Mouse (Mus musculus) kidney, adult 10 weeks (tissue): ENCODE data around the gene Axdnd1. TPM values are rescaled to one million over a fixed set of nuclear protein-coding genes. Genes with fewer than 3 reads are reported as not detected.

ENCODE experiments used
- polyA plus RNA-seq: library from polyadenylated mRNA; stranded (reverse); fragments of 350-450 nt; fragmentation: Illumina TruSeq; extraction: RNeasy Lipid Tissue Mini Kit (QIAGEN cat#74804); gene quantifications from one replicate; pipeline ENCODE4 v1.2.3, GENCODE M21; 2014; ENCODE audit warnings: low read depth, low replicate concordance

The Axdnd1 gene
- polyA plus RNA-seq, result 0.36 TPM

GRCm38 (mm10) chr1:156420671-156421297 lies at the start of gene Axdnd1:
Gene Axdnd1 (minus strand): TSS chr1:156421159.

GRCm38 (mm10) chr1:156365740-156366139 lies 55.2 kb downstream of the Axdnd1 start, which contains the start of gene Gm2000:
Gene Gm2000 (plus strand): TSS chr1:156366040.

GRCm38 (mm10) chr1:156310630-156311029 lies 110.3 kb downstream of the Axdnd1 start, which contains the start of gene Nphs2:
Gene Nphs2 (plus strand): TSS chr1:156310727.

GRCm38 (mm10) chr1:156302911-156303749 lies 117.8 kb downstream of the Axdnd1 start, which contains the start of gene Tdrd5:
Gene Tdrd5 (minus strand): TSS chr1:156303664.

Other genes with a start within 250 kb of the Axdnd1 start
- gene Fam163a, start 216.1 kb downstream of the Axdnd1 start, polyA plus RNA-seq, result 5.5 TPM
- gene Tdrd5, start 117.5 kb downstream of the Axdnd1 start, polyA plus RNA-seq, result 5.1 TPM
- gene Nphs2, start 110.4 kb downstream of the Axdnd1 start, polyA plus RNA-seq, result 166 TPM
- gene Gm2000, start 55.1 kb downstream of the Axdnd1 start, polyA plus RNA-seq, result 6.9 TPM
- 23.7 TPM for gene Soat1, start 53.2 kb upstream of the Axdnd1 start, polyA plus RNA-seq
- gene Gm10031, start 102.9 kb upstream of the Axdnd1 start, polyA plus RNA-seq, result 5.3 TPM
- 7.6 TPM for gene Abl2, start 137.6 kb upstream of the Axdnd1 start, polyA plus RNA-seq